Mouse (Mus musculus) intestine, embryonic 14.5 days (tissue): ENCODE results near the gene Sarnp. TPM values are rescaled to one million over a fixed set of nuclear protein-coding genes. Genes with fewer than 3 reads are reported as not detected.
A peak's percentile ranks its signal among the peaks of the same experiment; 100 is the strongest.

Experiments
- ATAC-seq: fragments of 200-750 bp; cut with Nextera tagmentation; replicated peaks from 2 replicates; pipeline ENCODE4 v1.8.0; 2017; ENCODE audit warnings: low read depth, moderate number of reproducible peaks, moderate TSS enrichment, moderate library complexity; ENCODE audit not compliant: low FRiP score, low TSS enrichment
- DNase-seq: peaks from one replicate; pipeline ENCODE4 v3.0.0-alpha.2; 2018; ENCODE audit warnings: low spot score
- H3K27ac ChIP-seq: fragments of 300-500 bp; sonication (generic); 2 replicates; pipeline ENCODE4 v1.5.1; 2014; ENCODE audit warnings: low read depth, mild to moderate bottlenecking, control low read depth
- H3K27me3 ChIP-seq: fragments of 300-500 bp; sonication (generic); replicated peaks from 2 replicates; pipeline ENCODE4 v1.6.1; 2014; ENCODE audit warnings: low read length, control low read depth; ENCODE audit not compliant: control insufficient read depth, insufficient read depth
- H3K36me3 ChIP-seq: fragments of 300-500 bp; sonication (generic); 2 replicates; pipeline ENCODE4 v1.6.1; 2014; ENCODE audit warnings: low read length, control low read depth; ENCODE audit not compliant: control insufficient read depth, insufficient read depth
- H3K4me1 ChIP-seq: fragments of 300-500 bp; sonication (generic); replicated peaks from 2 replicates; pipeline ENCODE4 v1.6.1; 2014; ENCODE audit warnings: low read length, control low read depth, mixed read lengths; ENCODE audit not compliant: control insufficient read depth, insufficient read depth
- H3K4me2 ChIP-seq: fragments of 300-500 bp; sonication (generic); 2 replicates; pipeline ENCODE4 v1.6.1; 2014; ENCODE audit warnings: low read length
- H3K4me3 ChIP-seq: fragments of 300-500 bp; sonication (generic); 2 replicates; pipeline ENCODE4 v1.5.1; 2014; ENCODE audit warnings: low read depth, low read length, control low read depth, mixed read lengths
- H3K9ac ChIP-seq: fragments of 300-500 bp; sonication (generic); 2 replicates; pipeline ENCODE4 v1.6.1; 2014; ENCODE audit warnings: mild to moderate bottlenecking, low read length
- H3K9me3 ChIP-seq: fragments of 300-500 bp; sonication (generic); 2 replicates; pipeline ENCODE4 v1.6.1; 2016; ENCODE audit warnings: low read length, control low read depth; ENCODE audit not compliant: control insufficient read depth
- WGBS: fragments of 180-500 bp; shearing (Covaris S2); extraction: QIAGEN DNeasy Blood & Tissue Kit; methylation state at CpG from one replicate; pipeline ENCODE4 v1.1.7; 2014; 5-methylcytosine and 5-hydroxymethylcytosine counted together
- polyA plus RNA-seq: library from polyadenylated mRNA; unstranded; fragments of >200 nt; fragmentation: Nextera tagmentation; extraction: Ambion mirVana; gene quantifications from 2 replicates; pipeline ENCODE4 v1.2.1, GENCODE M21; 2014

The Sarnp gene
- polyA plus RNA-seq, 1 experiment from 2014 or later, result 203 TPM

DNA sequence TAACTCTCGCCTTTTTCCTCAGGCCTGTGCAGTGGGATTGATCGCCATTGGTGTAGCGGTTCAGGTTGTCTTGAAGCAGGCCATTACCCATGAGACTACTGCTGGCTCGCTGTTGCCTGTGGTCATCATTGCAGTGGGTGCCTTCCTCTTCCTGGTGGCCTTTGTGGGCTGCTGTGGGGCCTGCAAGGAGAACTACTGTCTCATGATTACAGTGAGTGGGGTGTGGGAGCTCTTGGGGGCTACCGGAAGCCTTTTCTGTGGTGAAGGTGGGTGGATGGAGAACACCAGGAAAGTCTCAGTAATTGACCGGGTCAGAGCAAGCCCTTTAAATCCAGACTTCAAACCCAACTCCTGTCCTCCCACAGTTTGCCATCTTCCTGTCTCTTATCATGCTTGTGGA is 94.3 kb downstream of the Sarnp start:
- 89% methylated on average over 6 of the region's 6 CpGs for WGBS

DNA sequence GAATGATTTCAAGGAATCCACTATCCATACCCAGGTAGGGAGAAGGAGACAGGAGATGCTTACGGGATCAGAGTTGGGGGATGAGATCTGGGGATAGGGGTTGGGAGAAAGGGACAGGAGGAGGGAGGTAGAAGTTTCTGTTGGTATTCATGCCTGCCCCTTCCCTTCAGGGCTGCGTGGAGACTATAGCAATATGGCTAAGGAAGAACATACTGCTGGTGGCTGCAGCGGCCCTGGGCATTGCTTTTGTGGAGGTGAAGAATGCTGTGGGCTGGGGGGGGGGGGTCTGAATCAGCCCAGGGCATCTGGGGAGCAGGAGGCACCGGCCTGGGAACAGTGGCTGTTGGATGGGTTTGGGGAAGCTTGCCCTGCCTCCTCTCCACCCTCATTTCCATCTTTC is 95.1 kb downstream of the Sarnp start:
- DNase-seq (no peak), ATAC-seq (no peak)
- Histone ChIP-seq H3K27me3 (no peaks in the 10 kb centered on the region), H3K4me2 (no peak overlapping the region), H3K4me1 (peaks cover 15% of the 10 kb centered on the region; the same call in 1 of the 2 replicates), H3K4me3 (no peak overlapping the region), H3K9ac (no peak overlapping the region), H3K9me3 (no peaks in the 10 kb centered on the region), H3K27ac (no peak overlapping the region), H3K36me3 (peaks cover 50% of the 10 kb centered on the region)
- 85% methylated on average over 4 of the region's 4 CpGs for WGBS

More for the DNA sequence above, 94.3 kb downstream of the Sarnp start:
- peak overlapping the region; percentile 69 for H3K4me2 ChIP-seq
- no peak overlapping the region for H3K4me3 ChIP-seq
- peaks cover 15% of the 10 kb centered on the region; the same call in 1 of the 2 replicates for H3K4me1 ChIP-seq
- no peaks in the 10 kb centered on the region for H3K9me3 ChIP-seq
- no peak overlapping the region for H3K9ac ChIP-seq
- H3K27me3 ChIP-seq, result no peaks in the 10 kb centered on the region
- no peak overlapping the region for H3K27ac ChIP-seq
- H3K36me3 ChIP-seq, result peaks cover 41% of the 10 kb centered on the region
- ATAC-seq, result no peak
- no peak for DNase-seq

DNA sequence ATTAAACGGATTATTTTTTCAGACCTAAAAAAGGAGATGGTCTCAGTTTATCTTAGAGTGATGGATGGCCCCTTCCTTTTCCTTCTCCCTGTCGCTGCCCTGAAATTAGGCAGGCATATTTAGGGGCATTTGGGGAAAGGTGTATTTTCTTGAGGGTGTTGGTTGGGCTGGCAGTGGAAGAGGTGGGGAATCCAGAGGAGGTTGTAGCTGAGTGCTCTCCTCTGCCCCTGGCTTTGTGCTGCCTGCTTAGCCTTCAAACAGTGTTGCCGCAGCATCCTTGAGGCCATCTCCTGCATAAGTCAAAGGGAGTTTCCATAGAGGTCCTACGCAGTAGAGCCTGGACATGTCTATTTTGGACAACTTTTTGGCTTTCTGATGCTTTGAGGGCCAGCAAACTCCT is 95.7 kb downstream of the Sarnp start:
- no peak for ATAC-seq
- WGBS, result 71% methylated on average over 4 of the region's 4 CpGs
- no peaks in the 10 kb centered on the region for H3K9me3 ChIP-seq
- no peaks in the 10 kb centered on the region for H3K27me3 ChIP-seq
- no peak overlapping the region for H3K9ac ChIP-seq
- H3K4me1 ChIP-seq, result peaks cover 15% of the 10 kb centered on the region; the same call in 1 of the 2 replicates
- no peak for DNase-seq
- peaks cover 55% of the 10 kb centered on the region for H3K36me3 ChIP-seq
- no peak overlapping the region for H3K4me3 ChIP-seq
- no peak overlapping the region for H3K27ac ChIP-seq
- H3K4me2 ChIP-seq, result no peak overlapping the region

DNA sequence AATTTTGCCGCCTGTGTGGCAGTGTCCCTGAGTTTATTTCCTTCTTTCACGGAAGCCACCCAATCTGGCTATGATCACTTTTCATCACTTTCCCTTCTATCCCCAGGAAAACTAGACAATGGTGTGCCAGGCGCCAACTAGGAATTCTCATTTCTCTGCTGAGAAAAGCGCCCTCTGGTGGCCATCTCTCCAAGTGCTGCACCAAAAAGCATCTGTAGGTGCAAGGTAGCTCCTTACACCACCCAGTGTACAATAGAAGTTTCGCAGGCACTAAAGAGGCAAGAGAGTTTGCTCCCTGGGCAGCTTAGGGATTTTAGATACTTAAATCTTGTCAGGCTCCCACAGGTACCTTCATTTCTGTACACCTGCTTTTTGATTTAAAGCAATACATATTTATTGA is 96.1 kb downstream of the Sarnp start:
- H3K36me3 ChIP-seq, result peaks cover 59% of the 10 kb centered on the region
- 10% methylated on average over 5 of the region's 5 CpGs for WGBS
- no peak overlapping the region for H3K4me3 ChIP-seq
- no peaks in the 10 kb centered on the region for H3K27me3 ChIP-seq
- peak; percentile 96 for DNase-seq
- peak; percentile 20; the same call in 1 of the 2 replicates for ATAC-seq
- no peak overlapping the region for H3K27ac ChIP-seq
- no peaks in the 10 kb centered on the region for H3K9me3 ChIP-seq
- H3K9ac ChIP-seq, result no peak overlapping the region
- H3K4me2 ChIP-seq, result no peak overlapping the region
- peaks cover 15% of the 10 kb centered on the region; the same call in 1 of the 2 replicates for H3K4me1 ChIP-seq

DNA sequence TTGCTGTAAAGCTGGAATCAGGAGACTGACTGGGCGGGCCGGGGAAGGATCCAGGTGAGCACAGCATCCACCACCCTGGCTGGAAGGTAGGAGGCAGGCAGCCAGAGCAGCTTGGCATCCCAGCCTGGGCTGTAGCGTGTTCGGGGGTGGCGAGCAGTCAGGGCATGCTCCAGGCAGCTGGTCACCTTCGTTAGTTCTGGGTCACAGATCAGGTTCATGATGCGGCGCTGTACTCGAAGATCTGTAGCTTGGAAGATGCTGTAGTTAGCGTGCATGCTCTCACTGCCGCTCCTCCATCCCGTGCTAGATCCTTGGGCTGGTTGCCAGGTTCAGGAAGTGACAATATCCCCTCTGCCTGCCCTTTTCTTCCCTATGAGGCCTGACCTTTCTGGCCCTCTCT is 96.6 kb downstream of the Sarnp start:
- Histone ChIP-seq H3K9ac (no peak overlapping the region), H3K9me3 (no peaks in the 10 kb centered on the region), H3K27me3 (no peaks in the 10 kb centered on the region), H3K4me1 (peaks cover 15% of the 10 kb centered on the region; the same call in 1 of the 2 replicates), H3K27ac (no peak overlapping the region), H3K4me2 (no peak overlapping the region), H3K4me3 (no peak overlapping the region), H3K36me3 (peaks cover 62% of the 10 kb centered on the region)
- ATAC-seq (no peak), DNase-seq (no peak)
- 96% methylated on average over 12 of the region's 12 CpGs for WGBS

DNA sequence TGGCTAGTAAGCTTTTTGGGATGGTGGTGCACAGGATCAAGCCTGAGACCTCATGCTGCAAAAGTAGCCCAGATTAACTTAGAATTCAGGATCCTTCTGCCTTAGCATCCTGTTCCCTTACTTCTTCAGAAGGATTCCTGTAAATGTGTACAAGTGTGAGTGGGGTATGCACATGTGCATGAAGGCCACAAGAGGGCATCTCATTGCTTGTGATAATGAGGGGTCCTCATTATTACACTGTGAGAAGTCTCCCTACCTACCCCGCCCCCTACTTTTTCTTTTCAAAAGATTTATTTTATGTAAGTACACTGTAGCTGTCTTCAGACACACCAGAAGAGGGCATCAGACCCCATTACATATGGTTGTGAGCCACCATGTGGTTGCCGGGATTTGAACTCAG is 98.4 kb downstream of the Sarnp start:
- Histone ChIP-seq H3K4me2 (no peak overlapping the region), H3K4me3 (no peak overlapping the region), H3K4me1 (peaks cover 12% of the 10 kb centered on the region; the same call in 1 of the 2 replicates), H3K9ac (no peak overlapping the region), H3K27ac (no peak overlapping the region), H3K36me3 (peaks cover 62% of the 10 kb centered on the region), H3K27me3 (no peaks in the 10 kb centered on the region), H3K9me3 (no peaks in the 10 kb centered on the region)
- WGBS, result 95% methylated on average over 2 of the region's 2 CpGs
- ATAC-seq (no peak), DNase-seq (no peak)

DNA sequence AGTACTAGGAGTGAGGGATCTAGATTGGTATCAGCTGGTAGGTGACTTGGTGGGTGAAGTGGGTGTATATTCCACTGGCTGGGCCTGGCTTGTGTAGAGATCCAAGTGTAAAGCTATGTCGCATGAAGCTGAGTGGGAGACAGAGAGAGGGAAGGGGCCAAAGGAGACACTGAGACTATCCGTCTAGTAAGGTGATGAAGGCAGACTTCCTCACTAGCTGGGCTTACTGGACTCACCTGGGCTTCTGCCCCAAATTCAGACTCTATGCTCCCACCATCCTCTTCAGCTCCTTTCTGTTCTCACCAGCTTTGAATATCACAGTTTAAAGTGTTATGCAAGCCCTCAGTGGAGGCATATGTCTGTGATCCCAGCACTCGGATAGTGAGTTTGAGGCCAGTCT is 99.5 kb downstream of the Sarnp start:
- Histone ChIP-seq H3K4me2 (no peak overlapping the region), H3K4me1 (peaks cover 13% of the 10 kb centered on the region), H3K9ac (no peak overlapping the region), H3K9me3 (no peaks in the 10 kb centered on the region), H3K27ac (no peak overlapping the region), H3K27me3 (no peaks in the 10 kb centered on the region), H3K36me3 (peaks cover 60% of the 10 kb centered on the region), H3K4me3 (no peak overlapping the region)
- DNase-seq (no peak), ATAC-seq (no peak)
- 92% methylated on average over 3 of the region's 3 CpGs for WGBS

DNA sequence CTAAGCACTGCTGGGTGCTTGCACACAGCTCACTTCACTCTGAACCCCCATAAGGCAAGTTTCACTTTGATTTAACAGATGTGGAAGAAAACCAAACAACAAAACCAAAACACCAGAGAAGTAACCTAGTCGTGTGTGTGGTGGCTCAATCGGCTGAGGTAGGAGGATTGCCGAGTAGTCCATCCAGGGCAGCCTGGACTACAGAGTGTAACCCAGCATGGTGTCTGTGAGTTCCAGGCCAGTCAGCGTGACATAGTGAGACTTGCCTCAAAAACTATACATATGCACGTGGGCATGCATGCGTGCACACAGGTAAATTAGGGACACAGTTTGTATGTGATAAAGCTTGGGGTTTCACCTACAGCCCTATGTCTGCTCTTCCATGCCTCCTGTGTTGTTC is 100.3 kb downstream of the Sarnp start:
- no peak overlapping the region for H3K4me3 ChIP-seq
- no peak overlapping the region for H3K9ac ChIP-seq
- peaks cover 18% of the 10 kb centered on the region for H3K4me1 ChIP-seq
- no peak overlapping the region for H3K27ac ChIP-seq
- H3K4me2 ChIP-seq, result no peak overlapping the region
- peaks cover 53% of the 10 kb centered on the region for H3K36me3 ChIP-seq
- ATAC-seq, result no peak
- no peaks in the 10 kb centered on the region for H3K9me3 ChIP-seq
- WGBS, result 91% methylated on average over 6 of the region's 6 CpGs
- H3K27me3 ChIP-seq, result no peaks in the 10 kb centered on the region
- DNase-seq, result no peak

DNA sequence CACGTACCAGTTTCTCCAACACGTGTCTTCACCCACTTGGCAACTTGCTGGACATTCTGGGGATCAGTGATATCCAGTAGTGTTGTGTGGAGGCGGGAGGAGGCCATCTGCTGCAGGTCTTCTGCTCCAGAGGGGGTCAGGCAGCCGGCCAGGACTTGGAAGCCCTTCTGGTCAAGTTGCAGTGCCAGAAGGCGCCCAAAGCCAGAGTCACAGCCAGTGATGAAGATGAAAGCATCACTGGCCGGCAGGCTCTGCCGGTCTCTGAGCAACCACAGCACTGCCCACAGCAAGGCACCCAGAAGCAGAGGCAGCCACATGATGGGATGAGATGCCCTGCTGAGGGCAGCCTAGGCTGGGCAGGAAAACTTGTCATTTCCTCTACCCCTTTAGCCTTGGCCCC is 101.1 kb downstream of the Sarnp start:
- Histone ChIP-seq H3K27ac (no peak overlapping the region), H3K36me3 (peaks cover 49% of the 10 kb centered on the region), H3K4me3 (no peak overlapping the region), H3K4me2 (no peak overlapping the region), H3K27me3 (no peaks in the 10 kb centered on the region), H3K9me3 (no peaks in the 10 kb centered on the region), H3K4me1 (peaks cover 15% of the 10 kb centered on the region), H3K9ac (no peak overlapping the region)
- 82% methylated on average over 7 of the region's 7 CpGs for WGBS
- ATAC-seq (no peak), DNase-seq (no peak)
